Mouse (Mus musculus): ENCODE measurements around the gene Slc25a31. TPM values are rescaled to one million over a fixed set of nuclear protein-coding genes. Genes with fewer than 3 reads are reported as not detected.
A peak's percentile ranks its signal among the peaks of the same experiment; 100 is the strongest.

The Slc25a31 gene
- polyA plus RNA-seq, 1 experiment from 2014 or later = 0.30 TPM

DNA sequence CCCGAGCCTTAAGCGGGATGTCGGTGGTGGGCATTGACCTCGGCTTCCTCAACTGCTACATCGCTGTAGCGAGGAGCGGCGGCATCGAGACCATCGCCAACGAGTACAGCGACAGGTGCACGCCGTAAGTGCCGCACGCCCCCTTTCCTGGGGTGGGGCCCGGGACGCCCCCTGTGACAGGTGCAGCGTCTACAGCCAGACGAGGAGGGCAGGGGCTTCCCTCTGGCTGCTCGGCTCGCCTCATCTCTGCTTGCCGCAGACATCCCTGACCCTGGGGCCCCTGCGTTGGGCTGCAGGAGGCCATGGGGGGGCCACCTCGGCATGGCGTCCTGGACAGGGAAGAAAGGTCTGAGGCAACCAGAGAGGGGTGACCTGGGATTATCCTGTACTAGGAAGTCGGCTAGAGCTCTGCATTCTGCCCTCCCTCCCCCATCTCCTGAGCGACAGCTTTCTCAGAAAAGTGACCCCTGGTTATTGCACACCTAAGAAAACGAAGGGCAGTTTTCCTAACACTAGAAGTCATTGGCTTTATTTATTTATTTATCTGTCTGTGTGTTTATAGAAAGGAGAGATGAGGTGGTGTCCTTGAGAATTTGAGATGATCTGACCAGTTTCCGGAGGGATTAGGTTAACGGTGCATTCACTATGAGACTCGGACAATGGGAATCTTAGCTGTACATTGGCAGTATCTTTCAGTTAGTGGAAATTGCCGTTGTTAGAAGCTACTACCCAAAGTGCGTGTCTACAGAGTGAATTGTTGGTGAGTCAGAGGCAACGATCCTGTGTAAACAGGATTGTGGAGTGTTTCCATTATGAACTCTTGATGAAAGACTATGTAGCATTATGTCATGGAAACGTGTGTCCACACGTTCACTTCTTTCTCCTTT lies 37.2 kb downstream of the Slc25a31 start:
- Histone ChIP-seq H3K4me1 (ENCODE audit: control insufficient read depth, insufficient read depth, low read length) (peaks cover 12% of the 10 kb centered on the region; the same call in 1 of the 2 replicates), H3K27ac (ENCODE audit: low read length) (peak overlapping the region; percentile 73), H3K9ac (ENCODE audit: low read length) (peak overlapping the region; percentile 77), H3K36me3 (ENCODE audit: control insufficient read depth, insufficient read depth, low read length) (no peaks in the 10 kb centered on the region), H3K4me3 (replicated peaks; ENCODE audit: low read length) (peak overlapping the region; percentile 73), H3K4me2 (ENCODE audit: low read depth, low read length) (peak overlapping the region; percentile 98), H3K27me3 (ENCODE audit: control insufficient read depth, insufficient read depth, low read length) (no peaks in the 10 kb centered on the region), H3K9me3 (replicated peaks; ENCODE audit: control insufficient read depth, low read length) (no peaks in the 10 kb centered on the region)
- 2% methylated on average over 37 of the region's 37 CpGs for WGBS
- ATAC-seq (ENCODE audit: insufficient read depth, low FRiP score) = no peak; the same call in 1 of the 2 replicates

DNA sequence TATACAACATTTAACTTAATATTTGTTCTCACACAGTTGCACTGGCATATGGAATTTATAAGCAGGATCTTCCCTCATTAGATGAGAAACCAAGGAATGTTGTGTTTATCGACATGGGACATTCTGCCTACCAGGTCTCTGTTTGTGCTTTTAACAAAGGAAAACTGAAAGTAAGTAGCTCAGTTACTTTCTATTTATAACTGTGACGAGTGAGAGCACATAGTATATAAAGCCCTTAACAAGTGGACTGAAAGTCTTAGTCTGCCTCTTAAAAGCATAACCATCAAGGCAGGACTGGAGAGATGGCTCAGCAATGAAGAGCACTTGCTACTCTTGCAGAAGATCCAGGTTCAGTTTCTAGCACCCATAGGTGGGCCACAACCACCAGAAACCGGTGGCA lies 52.1 kb downstream of the Slc25a31 start:
- no peak for ATAC-seq (ENCODE audit: insufficient read depth, low FRiP score)
- Histone ChIP-seq H3K27ac (ENCODE audit: low read length) (no peak overlapping the region), H3K9ac (ENCODE audit: low read length) (no peak overlapping the region), H3K27me3 (ENCODE audit: control insufficient read depth, insufficient read depth, low read length) (no peaks in the 10 kb centered on the region), H3K4me1 (ENCODE audit: control insufficient read depth, insufficient read depth, low read length) (no peaks in the 10 kb centered on the region), H3K36me3 (ENCODE audit: control insufficient read depth, insufficient read depth, low read length) (no peaks in the 10 kb centered on the region), H3K9me3 (replicated peaks; ENCODE audit: control insufficient read depth, low read length) (no peaks in the 10 kb centered on the region), H3K4me3 (replicated peaks; ENCODE audit: low read length) (no peak overlapping the region), H3K4me2 (ENCODE audit: low read depth, low read length) (no peak overlapping the region)
- WGBS = 83% methylated on average over 3 of the region's 3 CpGs

DNA sequence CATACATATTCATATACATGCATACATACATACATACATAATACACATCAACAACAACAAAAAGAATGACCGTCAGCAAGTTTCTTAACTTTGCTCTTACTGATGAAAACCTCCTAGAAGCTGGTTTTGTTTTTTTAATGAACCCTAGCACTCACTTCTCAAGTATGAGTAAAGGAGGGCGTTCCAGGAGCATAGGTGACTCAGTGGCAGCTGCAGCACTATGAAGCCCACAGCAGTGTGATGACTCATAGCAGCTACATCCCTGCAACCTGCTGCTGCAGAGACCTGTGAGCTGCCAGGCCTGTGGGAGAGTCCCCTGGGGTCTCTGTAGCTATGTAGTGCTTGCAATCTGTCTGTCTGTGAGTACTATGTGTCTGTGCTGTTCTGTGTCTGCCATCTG lies 52.7 kb downstream of the Slc25a31 start:
- H3K36me3 ChIP-seq (ENCODE audit: control insufficient read depth, insufficient read depth, low read length) = no peaks in the 10 kb centered on the region
- H3K4me2 ChIP-seq (ENCODE audit: low read depth, low read length) = no peak overlapping the region
- 88% methylated on average over 2 of the region's 2 CpGs for WGBS
- no peaks in the 10 kb centered on the region for H3K9me3 ChIP-seq (replicated peaks; ENCODE audit: control insufficient read depth, low read length)
- H3K27ac ChIP-seq (ENCODE audit: low read length) = no peak overlapping the region
- no peak overlapping the region for H3K9ac ChIP-seq (ENCODE audit: low read length)
- H3K27me3 ChIP-seq (ENCODE audit: control insufficient read depth, insufficient read depth, low read length) = no peaks in the 10 kb centered on the region
- H3K4me3 ChIP-seq (replicated peaks; ENCODE audit: low read length) = no peak overlapping the region
- no peaks in the 10 kb centered on the region for H3K4me1 ChIP-seq (ENCODE audit: control insufficient read depth, insufficient read depth, low read length)
- no peak for ATAC-seq (ENCODE audit: insufficient read depth, low FRiP score)

Other genes starting within 250 kb of the Slc25a31 start
- gene Intu, start 177.6 kb upstream of the Slc25a31 start, polyA plus RNA-seq (2015; fragmentation: Nextera tagmentation; extraction: Ambion mirVana) = 1.8 and 2.3 TPM in 2 replicates
- gene Hspa4l, start 35.6 kb downstream of the Slc25a31 start, polyA plus RNA-seq (2015; fragmentation: Nextera tagmentation; extraction: Ambion mirVana) = 13.9 and 14.1 TPM in 2 replicates
- gene Plk4, start 91.2 kb downstream of the Slc25a31 start, polyA plus RNA-seq (2015; fragmentation: Nextera tagmentation; extraction: Ambion mirVana) = 33.1 and 35.9 TPM in 2 replicates
- gene Mfsd8, start 138.0 kb downstream of the Slc25a31 start, polyA plus RNA-seq (2015; fragmentation: Nextera tagmentation; extraction: Ambion mirVana) = 6.1 and 6.9 TPM in 2 replicates
- 6.9 and 8.9 TPM in 2 replicates for gene Abhd18, start 138.1 kb downstream of the Slc25a31 start, polyA plus RNA-seq (2015; fragmentation: Nextera tagmentation; extraction: Ambion mirVana)
- gene 1700034I23Rik, start 193.7 kb downstream of the Slc25a31 start, polyA plus RNA-seq (2015; fragmentation: Nextera tagmentation; extraction: Ambion mirVana) = 0.14 TPM in 1 of 2 replicates, not detected in the other
- gene Larp1b, start 241.0 kb downstream of the Slc25a31 start, polyA plus RNA-seq (2015; fragmentation: Nextera tagmentation; extraction: Ambion mirVana) = 9.4 and 11.6 TPM in 2 replicates

All from stomach, embryonic 16.5 days (tissue).